Mouse (Mus musculus): Measurements from ENCODE around the gene Ly6g6e. TPM values are rescaled to one million over a fixed set of nuclear protein-coding genes. Genes with fewer than 3 reads are reported as not detected.
"Not testable (repeated sequence)": the region's sequence is repeated elsewhere in the genome, so short reads cannot be mapped to it uniquely, and the experiment has no call there.

Gene Ly6g6e
- total RNA-seq (2021): 1 to 10 TPM; 4.1 to 4.3 TPM

- no peak for DNase-seq (ENCODE audit: extremely low spot score in 1 of 2, low spot score in 1 of 2)
These were observed at the start of gene Ly6g6e for GRCm38 (mm10) chr17:35076507-35077176. Ly6g6e (plus strand) TSS chr17:35076902.

- DNase-seq (ENCODE audit: extremely low spot score in 1 of 2, low spot score in 1 of 2): peak; percentile 32 to 40
These were observed 49.2 kb upstream of the Ly6g6e start, which contains the start of gene Sapcd1 for GRCm38 (mm10) chr17:35027277-35028068. Sapcd1 (minus strand) TSS chr17:35028016.

- no peak for DNase-seq (ENCODE audit: extremely low spot score in 1 of 2, low spot score in 1 of 2)
These were observed 48.4 kb upstream of the Ly6g6e start for GRCm38 (mm10) chr17:35028315-35028714.

GRCm38 (mm10) chr17:35029691-35030532, 46.8 kb upstream of the Ly6g6e start:
- DNase-seq (ENCODE audit: extremely low spot score in 1 of 2, low spot score in 1 of 2): peak in 1 of 2 experiments; percentile 19

GRCm38 (mm10) chr17:35031272-35031671, 45.4 kb upstream of the Ly6g6e start:
- no peak for DNase-seq (ENCODE audit: extremely low spot score in 1 of 2, low spot score in 1 of 2)

GRCm38 (mm10) chr17:35031880-35032279, 44.8 kb upstream of the Ly6g6e start:
- no peak for DNase-seq (ENCODE audit: extremely low spot score in 1 of 2, low spot score in 1 of 2)

- DNase-seq (ENCODE audit: extremely low spot score in 1 of 2, low spot score in 1 of 2): no peak
These were observed 44.3 kb upstream of the Ly6g6e start for GRCm38 (mm10) chr17:35032323-35032870.

- not testable (repeated sequence) for DNase-seq (ENCODE audit: extremely low spot score in 1 of 2, low spot score in 1 of 2)
These were observed 43.0 kb upstream of the Ly6g6e start for GRCm38 (mm10) chr17:35033703-35034102.

DNA sequence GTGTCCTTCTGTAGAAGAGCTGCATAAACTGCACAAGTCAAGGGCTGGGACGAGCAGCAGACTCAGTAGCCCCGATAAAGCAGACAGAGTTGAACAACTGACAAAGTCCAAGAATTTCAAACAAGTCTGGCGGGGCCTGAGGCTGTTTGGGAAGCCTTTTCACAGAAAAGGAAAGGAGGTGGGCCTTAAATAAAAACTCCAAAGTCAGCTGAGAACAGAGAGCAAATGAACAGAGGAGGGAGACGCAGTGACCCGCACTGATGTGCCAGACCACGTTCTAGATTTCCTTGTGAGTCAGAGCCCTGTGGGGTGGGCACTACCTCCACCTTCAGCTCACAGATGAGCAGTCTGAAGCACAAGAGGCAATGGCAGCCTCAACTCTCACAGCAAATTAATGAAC, 41.8 kb upstream of the Ly6g6e start:
- no peak for DNase-seq (ENCODE audit: extremely low spot score in 1 of 2, low spot score in 1 of 2)

- DNase-seq (ENCODE audit: extremely low spot score in 1 of 2, low spot score in 1 of 2): no peak
These were observed 37.4 kb upstream of the Ly6g6e start for GRCm38 (mm10) chr17:35039121-35039873.

- no peak for DNase-seq (ENCODE audit: extremely low spot score in 1 of 2, low spot score in 1 of 2)
These were observed 32.9 kb upstream of the Ly6g6e start for GRCm38 (mm10) chr17:35043794-35044193.

- no peak for DNase-seq (ENCODE audit: extremely low spot score in 1 of 2, low spot score in 1 of 2)
These were observed 31.5 kb upstream of the Ly6g6e start for GRCm38 (mm10) chr17:35044904-35045806.

DNA sequence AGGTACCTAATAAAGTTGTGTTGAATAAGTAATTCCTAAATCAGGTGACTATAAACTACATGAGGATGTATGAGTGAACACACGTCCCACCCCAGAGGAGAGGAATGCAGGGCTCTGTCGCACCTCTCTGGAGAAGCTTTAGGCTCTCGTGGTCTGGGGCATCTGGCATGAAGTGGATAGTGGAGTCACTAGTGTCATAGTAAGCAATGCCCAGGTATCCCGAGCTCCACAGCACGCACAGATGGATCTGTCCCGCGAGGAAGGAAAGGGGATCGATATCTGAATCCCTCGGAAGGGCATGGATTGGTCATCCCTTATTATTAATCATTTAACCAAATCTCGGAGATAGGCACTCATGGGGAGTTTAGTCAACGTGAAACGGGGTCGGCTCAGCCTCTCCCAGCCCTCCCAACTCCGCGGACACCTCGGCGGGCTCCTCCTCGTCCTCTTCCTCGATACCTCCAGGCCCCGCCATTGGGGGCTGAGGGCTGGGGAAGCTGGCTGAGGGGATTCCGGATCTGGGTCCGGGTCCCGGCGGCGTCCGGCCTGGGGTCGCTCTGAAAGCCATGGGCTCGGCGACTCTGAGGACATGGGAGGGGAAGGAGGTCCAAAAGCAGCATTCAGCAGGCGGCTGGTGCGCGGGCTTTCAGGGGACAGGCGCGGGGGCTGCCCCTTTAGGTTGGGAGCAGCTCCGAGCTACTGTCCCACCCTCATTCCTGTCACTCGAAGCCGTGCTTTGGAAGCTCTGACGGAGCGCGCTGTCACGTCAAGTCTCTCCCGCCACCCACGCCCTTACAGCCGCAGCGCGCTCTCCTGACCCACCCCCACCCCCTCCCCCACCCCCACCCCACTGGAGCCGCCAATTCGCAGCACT, 30.7 kb upstream of the Ly6g6e start:
- DNase-seq (ENCODE audit: extremely low spot score in 1 of 2, low spot score in 1 of 2): no peak

DNA sequence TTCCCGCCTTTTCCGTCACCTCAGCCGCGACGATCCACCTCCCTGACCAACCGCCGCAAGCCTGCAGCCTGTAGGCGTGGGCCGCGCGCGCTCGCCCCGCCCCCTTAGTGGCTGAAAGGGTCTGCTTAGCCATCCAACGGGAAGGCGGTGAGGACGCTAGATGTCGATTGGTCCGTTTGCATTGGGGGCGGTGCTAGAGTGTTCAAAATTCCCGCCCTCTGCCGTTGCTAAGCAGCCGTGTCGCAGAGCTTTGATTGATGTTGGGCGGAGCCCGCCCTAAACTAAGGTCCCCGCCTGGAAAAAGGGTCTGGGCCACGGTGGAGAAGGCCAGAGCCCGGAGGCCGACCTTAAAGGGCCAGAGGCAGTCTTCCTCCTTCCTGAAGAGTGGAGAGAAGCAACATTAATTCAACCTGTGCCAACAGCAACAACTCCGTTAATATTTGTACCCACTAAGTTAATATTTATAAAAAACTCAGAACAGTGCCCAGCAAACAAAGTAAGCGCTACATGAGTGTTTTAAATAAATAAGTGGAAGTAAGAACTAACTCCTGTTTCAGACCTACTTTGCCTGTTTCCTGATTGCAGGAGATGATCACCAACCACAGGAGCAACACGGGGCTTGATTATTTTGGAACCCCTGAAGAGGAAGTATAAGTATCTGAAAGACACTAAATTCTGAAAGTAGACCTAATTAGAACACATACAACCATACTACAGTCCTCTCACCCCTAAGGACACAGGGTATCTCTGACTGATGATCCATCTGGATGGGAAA, 29.8 kb upstream of the Ly6g6e start, which contains the start of gene Msh5:
Gene Msh5, minus strand, starts transcription at position 65 of the 775 bp plus-strand sequence.
- DNase-seq (ENCODE audit: extremely low spot score in 1 of 2, low spot score in 1 of 2): peak; percentile 69 to 84

DNA sequence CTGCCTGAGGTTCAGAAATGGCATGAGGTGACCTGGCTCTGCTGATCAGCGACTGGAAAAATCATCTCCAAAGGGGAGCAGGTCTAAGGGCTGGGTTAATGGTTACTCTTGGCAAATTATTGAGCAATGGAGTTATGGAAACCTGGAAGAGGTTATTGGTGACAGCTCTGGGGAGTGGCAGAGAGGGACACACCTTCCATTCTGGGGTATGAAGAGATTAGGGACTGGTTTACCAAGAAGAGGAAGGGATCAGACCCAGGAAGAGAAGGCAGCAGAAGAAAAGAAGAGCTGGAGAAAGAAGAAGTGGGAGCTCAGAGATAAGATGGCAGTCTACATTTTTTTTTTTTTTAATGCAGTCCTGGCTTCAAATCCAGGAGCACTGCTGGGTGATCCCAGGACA, 29.0 kb upstream of the Ly6g6e start:
- no peak for DNase-seq (ENCODE audit: extremely low spot score in 1 of 2, low spot score in 1 of 2)

DNA sequence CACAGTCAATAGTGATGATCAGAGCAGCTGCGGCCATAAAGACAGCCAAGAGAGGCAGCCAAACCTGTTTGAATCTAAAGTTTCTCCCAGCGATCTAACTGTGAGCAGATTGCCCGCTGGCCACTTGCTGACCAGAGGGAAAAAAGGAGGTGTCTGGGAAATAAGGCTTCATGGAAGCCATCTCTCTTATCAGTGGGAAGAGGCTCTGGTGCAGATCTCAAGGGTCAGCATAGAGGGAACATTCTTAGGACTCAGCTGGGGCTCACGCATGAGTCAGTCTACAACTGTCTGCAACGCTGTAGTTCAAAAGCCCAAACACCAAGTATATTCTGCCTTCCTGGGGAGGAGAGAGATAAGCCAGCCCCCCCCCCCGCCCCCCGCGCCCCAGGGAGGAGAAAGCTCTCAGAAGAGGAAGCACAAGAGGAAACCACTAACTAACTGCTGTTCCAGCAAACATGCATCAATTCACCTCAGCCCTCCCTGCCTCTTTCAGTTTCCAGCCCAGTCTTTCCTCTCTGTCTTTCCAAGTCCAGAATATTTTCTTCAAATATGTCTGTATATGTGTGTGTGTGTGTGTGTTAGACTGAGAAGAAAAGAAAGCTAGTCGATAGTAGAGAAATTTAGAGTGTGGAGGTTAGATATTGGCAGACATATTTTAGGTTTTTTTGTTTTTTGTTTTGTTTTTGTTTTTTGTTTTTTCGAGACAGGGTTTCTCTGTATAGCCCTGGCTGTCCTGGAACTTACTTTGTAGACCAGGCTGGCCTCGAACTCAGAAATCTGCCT, 28.4 kb upstream of the Ly6g6e start:
- no peak for DNase-seq (ENCODE audit: extremely low spot score in 1 of 2, low spot score in 1 of 2)

All from layer of hippocampus, postnatal 25 days (tissue).